Mouse (Mus musculus) CH12.LX (cell line): ENCODE data around the gene Kifap3. TPM values are rescaled to one million over a fixed set of nuclear protein-coding genes. Genes with fewer than 3 reads are reported as not detected.

Experiments
- DNase-seq: peaks from one replicate; pipeline ENCODE4 v3.0.0-alpha.2; 2013; ENCODE audit errors: extremely low read depth
- H3K27ac ChIP-seq: 2 replicates; pipeline ENCODE4 v1.5.1; 2012; ENCODE audit warnings: low read depth, mild to moderate bottlenecking, control low read depth, moderate library complexity; ENCODE audit not compliant: insufficient read depth
- H3K27me3 ChIP-seq: replicated peaks from 2 replicates; pipeline ENCODE3; 2012; ENCODE audit warnings: inconsistent platforms
- H3K36me3 ChIP-seq, 2 experiments: replicated peaks in 1 of 2; 2 replicates each; pipeline versions ENCODE3 to v1.6.1; 2012; ENCODE audit warnings: inconsistent platforms in 1 of 2, low read length in 1 of 2, mild to moderate bottlenecking in 1 of 2, mixed read lengths in 1 of 2, moderate library complexity in 1 of 2; ENCODE audit not compliant: control insufficient read depth in 1 of 2, insufficient read depth in 1 of 2
- H3K4me1 ChIP-seq, 2 experiments: 2 replicates each; pipeline ENCODE4 v1.6.1; 2012; ENCODE audit warnings: inconsistent platforms in 1 of 2, moderate library complexity in 1 of 2; ENCODE audit not compliant: insufficient read depth in 2 of 2, control insufficient read depth in 1 of 2
- H3K4me2 ChIP-seq: 2 replicates; pipeline ENCODE4 v1.6.1; 2012; ENCODE audit warnings: low read depth, mild to moderate bottlenecking, control low read depth; ENCODE audit not compliant: poor library complexity, insufficient read depth, severe bottlenecking
- H3K4me3 ChIP-seq, 3 experiments: fragments of 150-350 bp in 1 of 3; sonication (generic) in 1 of 3; replicated peaks in 1 of 3; 2 replicates each; pipeline versions ENCODE3 to v1.5.1; 2011 to 2012; ENCODE audit warnings: low read depth in 2 of 3, low read length in 2 of 3, mild to moderate bottlenecking in 2 of 3, moderate library complexity in 2 of 3, control low read depth in 1 of 3, improper control_type of control experiment in 1 of 3, inconsistent platforms in 1 of 3, mixed read lengths in 1 of 3; ENCODE audit not compliant: poor library complexity in 1 of 3
- H3K79me2 ChIP-seq: replicated peaks from 2 replicates; pipeline ENCODE4 v1.6.1; 2012; ENCODE audit warnings: mild to moderate bottlenecking, moderate library complexity; ENCODE audit not compliant: control insufficient read depth, poor library complexity, insufficient read depth, severe bottlenecking; ENCODE audit errors: extremely low read depth
- H3K9ac ChIP-seq: 2 replicates; pipeline ENCODE4 v1.6.1; 2012; ENCODE audit warnings: low read depth, mild to moderate bottlenecking, control low read depth, moderate library complexity; ENCODE audit not compliant: insufficient read depth
- H3K9me3 ChIP-seq: replicated peaks from 2 replicates; pipeline ENCODE3; 2012; ENCODE audit warnings: low read length, inconsistent platforms, mixed read lengths
- CHD1 ChIP-seq: IDR thresholded peaks from 2 replicates; pipeline ENCODE4 v1.6.1; 2012; ENCODE audit warnings: low read depth, low read length, improper control_type of control experiment, inconsistent platforms
- CTCF ChIP-seq, 2 experiments: IDR thresholded peaks in 1 of 2; conservative IDR thresholded peaks in 1 of 2; 2 replicates each; pipeline ENCODE4 v1.5.1; 2011 to 2012; ENCODE audit warnings: low read depth in 2 of 2, low read length in 2 of 2, improper control_type of control experiment in 1 of 2, inconsistent platforms in 1 of 2, mild to moderate bottlenecking in 1 of 2, moderate library complexity in 1 of 2
- E2F4 ChIP-seq: IDR thresholded peaks from 2 replicates; pipeline ENCODE4 v1.6.1; 2011; ENCODE audit warnings: low read depth, low read length, improper control_type of control experiment; ENCODE audit not compliant: insufficient replicate concordance
- EP300 ChIP-seq: IDR thresholded peaks from 2 replicates; pipeline ENCODE4 v1.6.1; 2011; ENCODE audit warnings: low read length, improper control_type of control experiment
- ETS1 ChIP-seq: conservative IDR thresholded peaks from 2 replicates; pipeline ENCODE4 v1.6.1; 2012; ENCODE audit warnings: low read depth, mild to moderate bottlenecking, inconsistent platforms, low read length, improper control_type of control experiment, moderate library complexity
- HCFC1 ChIP-seq: IDR thresholded peaks from 2 replicates; pipeline ENCODE4 v1.6.1; 2012; ENCODE audit warnings: low read depth, mild to moderate bottlenecking, inconsistent platforms, low read length, improper control_type of control experiment
- JUN ChIP-seq: IDR thresholded peaks from 2 replicates; pipeline ENCODE4 v1.6.1; 2011; ENCODE audit warnings: low read depth, mild to moderate bottlenecking, low read length, improper control_type of control experiment, moderate library complexity; ENCODE audit not compliant: insufficient read depth
- KAT2A ChIP-seq: IDR thresholded peaks from 2 replicates; pipeline ENCODE4 v1.6.1; 2012; ENCODE audit warnings: low read length, improper control_type of control experiment, inconsistent platforms; ENCODE audit not compliant: insufficient replicate concordance
- MAFK ChIP-seq: IDR thresholded peaks from 2 replicates; pipeline ENCODE4 v1.6.1; 2011; ENCODE audit warnings: low read length, improper control_type of control experiment; ENCODE audit not compliant: insufficient replicate concordance
- MAX ChIP-seq: IDR thresholded peaks from 2 replicates; pipeline ENCODE4 v1.6.1; 2011; ENCODE audit warnings: low read length, improper control_type of control experiment
- MXI1 ChIP-seq: IDR thresholded peaks from 2 replicates; pipeline ENCODE4 v1.6.1; 2011; ENCODE audit warnings: mild to moderate bottlenecking, low read depth, low read length, improper control_type of control experiment
- MYC ChIP-seq: IDR thresholded peaks from 2 replicates; pipeline ENCODE4 v1.6.1; 2011; ENCODE audit warnings: low read depth, mild to moderate bottlenecking, improper control_type of control experiment, low read length
- NRF1 ChIP-seq: IDR thresholded peaks from 2 replicates; pipeline ENCODE4 v1.6.1; 2014; ENCODE audit warnings: low read depth, mild to moderate bottlenecking, inconsistent platforms, low read length, improper control_type of control experiment, moderate library complexity
- RCOR1 ChIP-seq: conservative IDR thresholded peaks from 2 replicates; pipeline ENCODE4 v1.6.1; 2012; ENCODE audit warnings: low read depth, mild to moderate bottlenecking, inconsistent platforms, low read length, improper control_type of control experiment
- SIN3A ChIP-seq: IDR thresholded peaks from 2 replicates; pipeline ENCODE4 v1.6.1; 2012; ENCODE audit warnings: low read length, improper control_type of control experiment, inconsistent platforms
- SMC3 ChIP-seq: IDR thresholded peaks from 2 replicates; pipeline ENCODE4 v1.6.1; 2011; ENCODE audit warnings: low read depth, low read length, improper control_type of control experiment
- TBP ChIP-seq: conservative IDR thresholded peaks from 2 replicates; pipeline ENCODE4 v1.6.1; 2011; ENCODE audit warnings: low read depth, low read length, improper control_type of control experiment
- ZC3H11A ChIP-seq: IDR thresholded peaks from 2 replicates; pipeline ENCODE4 v1.6.1; 2012; ENCODE audit warnings: low read depth, mild to moderate bottlenecking, inconsistent platforms, low read length, improper control_type of control experiment
- ZNF384 ChIP-seq: IDR thresholded peaks from 2 replicates; pipeline ENCODE4 v1.6.1; 2012; ENCODE audit warnings: low read depth, low read length, improper control_type of control experiment, inconsistent platforms
- dilution Hi-C: fragments of 300-500 bp; cut with MboI; formaldehyde crosslinking; loops from 2 replicates; pipeline ENCODE4 v1.14.3; 2020; ENCODE audit warnings: low sequenced_read_pairs; ENCODE audit not compliant: extremely low pct_unique_long_range_greater_than_20kb, extremely low pct_ligation_motif_present
- in situ Hi-C: fragments of 300-500 bp; cut with MboI; formaldehyde crosslinking; loops from 3 replicates; pipeline ENCODE4 v1.14.3; 2019; ENCODE audit warnings: low sequenced_read_pairs, low pct_ligation_motif_present, low pct_unique_long_range_greater_than_20kb, mixed read lengths
- polyA plus RNA-seq: library from polyadenylated mRNA; unstranded; fragments of >175 nt; gene quantifications from 2 replicates; pipeline ENCODE4 v1.2.1, GENCODE M21; 2012; ENCODE audit warnings: low read depth; ENCODE audit not compliant: insufficient read length
- total RNA-seq, 2 experiments: library from RNA; depleted of rRNA; stranded (reverse); fragments of 300-350 nt in 1 of 2; fragments of >200 nt in 1 of 2; gene quantifications; 2 replicates each; pipeline ENCODE4 v1.2.3; 2012 to 2014

Kifap3 gene
- total and polyA plus RNA-seq, 3 experiments: 0.08 to 0.10 TPM; not detected in 1

- TF ChIP-seq E2F4 (no peak), SMC3 (no peak), CTCF (conservative IDR thresholded peaks at IDR 0.05 in 1 of 2, IDR thresholded peaks at IDR 0.05 in 1 of 2; ENCODE audit: low read depth in 2 of 2, low read length in 2 of 2) (no peak), CHD1 (no peak), MYC (no peak), ETS1 (no peak), ZC3H11A (no peak), MAX (no peak), JUN (no peak), SIN3A (no peak), RCOR1 (no peak), NRF1 (no peak), MAFK (no peak), ZNF384 (no peak), TBP (no peak), MXI1 (no peak), EP300 (no peak)
- TF ChIP-seq, all 38 proteins: peak for 0
- no peak for DNase-seq
- Histone ChIP-seq H3K9me3 (no peaks in the 10 kb centered on the region), H3K4me1 (peaks cover 0 to 5% of the 10 kb centered on the region in 2 experiments; a peak in 1 of 4 replicates), H3K27me3 (no peaks in the 10 kb centered on the region), H3K4me2 (no peak overlapping the region), H3K4me3 (no peak overlapping the region), H3K9ac (no peak overlapping the region), H3K79me2 (no peaks in the 10 kb centered on the region), H3K36me3 (no peaks in the 10 kb centered on the region), H3K27ac (no peak overlapping the region)
- in situ Hi-C loops: no loop called here
- dilution Hi-C loops: no loop called here
These were observed 64.5 kb downstream of the Kifap3 start for GRCm38 (mm10) chr1:163843899-163844298.

GRCm38 (mm10) chr1:163852884-163853560 lies 73.6 kb downstream of the Kifap3 start:
- in situ Hi-C loops: no loop called here

More at GRCm38 (mm10) chr1:163852884-163853560, 73.6 kb downstream of the Kifap3 start:
- Histone ChIP-seq H3K36me3 (no peaks in the 10 kb centered on the region), H3K9ac (no peak overlapping the region), H3K79me2 (no peaks in the 10 kb centered on the region), H3K27me3 (no peaks in the 10 kb centered on the region), H3K4me1 (no peaks in the 10 kb centered on the region)
- dilution Hi-C loops: no loop called here
- TF ChIP-seq KAT2A (no peak), EP300 (no peak), HCFC1 (no peak)
- TF ChIP-seq, all 38 proteins: peak for 0
- Histone ChIP-seq H3K4me2 (no peak overlapping the region), H3K9me3 (no peaks in the 10 kb centered on the region), H3K4me3 (no peak overlapping the region), H3K27ac (no peak overlapping the region)
- no peak for DNase-seq
